Mouse (Mus musculus): ENCODE results near the gene Irgm2.

- TF ChIP-seq CTCF (IDR thresholded peaks at IDR 0.05) (no peak), EP300 (IDR thresholded peaks at IDR 0.05) (no peak)
Measured at GRCm38 (mm10) chr11:58231156-58231555, 31.7 kb downstream of the Irgm2 start.
